Mouse (Mus musculus): ENCODE results near the gene Ahdc1.

DNA sequence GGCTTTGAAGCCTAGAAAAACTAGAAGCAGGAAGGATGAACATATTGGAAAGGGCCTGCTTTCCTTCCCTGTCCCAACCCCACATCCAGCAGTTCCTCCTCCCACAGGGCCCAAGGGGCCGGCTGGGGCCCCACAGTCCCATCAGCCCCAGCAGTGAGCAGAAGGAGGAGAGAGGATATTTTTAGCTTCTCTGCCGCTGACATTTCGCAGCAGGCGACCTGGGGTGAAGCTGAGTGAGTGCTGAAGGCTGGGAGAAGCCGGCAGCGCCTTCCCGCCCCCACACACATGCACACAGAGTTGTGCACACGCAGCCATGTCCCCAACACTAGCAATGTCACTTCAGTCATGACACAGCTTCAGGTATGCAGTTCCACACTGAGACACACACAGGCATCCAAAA, 76.8 kb downstream of the Ahdc1 start:
- no peak for TF ChIP-seq CTCF (IDR thresholded peaks at IDR 0.05; ENCODE audit: control insufficient read depth, insufficient read depth, low read length)
- TF ChIP-seq POLR2A (IDR thresholded peaks at IDR 0.05; ENCODE audit: borderline replicate concordance, control insufficient read depth, low read depth, low read length) = no peak
